Mouse (Mus musculus) MEL (cell line): ENCODE data around the gene Iqcj. TPM values are rescaled to one million over a fixed set of nuclear protein-coding genes. Genes with fewer than 3 reads are reported as not detected.

Experiments used
- DNase-seq: peaks from one replicate; pipeline ENCODE4 v3.0.0; 2011; ENCODE audit warnings: low read depth, low spot score
- H3K27ac ChIP-seq: 2 replicates; pipeline ENCODE4 v1.5.1; 2012; ENCODE audit warnings: low read depth, mild to moderate bottlenecking, control low read depth, low read length, moderate library complexity; ENCODE audit not compliant: control insufficient read depth
- H3K27me3 ChIP-seq, 2 experiments: fragments of 150-350 bp in 1 of 2; sonication (generic) in 1 of 2; 2 replicates each; pipeline ENCODE4 v1.6.1; 2012; ENCODE audit warnings: low read length in 2 of 2, mild to moderate bottlenecking in 2 of 2, improper control_type of control experiment in 1 of 2, moderate library complexity in 1 of 2; ENCODE audit not compliant: insufficient read depth in 2 of 2, control insufficient read depth in 1 of 2
- H3K36me3 ChIP-seq, 2 experiments: 2 replicates each; pipeline ENCODE4 v1.6.1; 2012 to 2014; ENCODE audit warnings: low read length in 2 of 2, improper control_type of control experiment in 1 of 2, inconsistent platforms in 1 of 2, mild to moderate bottlenecking in 1 of 2; ENCODE audit not compliant: insufficient read depth in 2 of 2, control insufficient read depth in 1 of 2
- H3K4me1 ChIP-seq, 2 experiments: fragments of 150-350 bp in 1 of 2; sonication (generic) in 1 of 2; 2 replicates each; pipeline ENCODE4 v1.6.1; 2012; ENCODE audit warnings: low read length in 2 of 2, improper control_type of control experiment in 1 of 2, mild to moderate bottlenecking in 1 of 2; ENCODE audit not compliant: insufficient read depth in 2 of 2, control insufficient read depth in 1 of 2
- H3K4me3 ChIP-seq, 2 experiments: fragments of 150-350 bp in 1 of 2; sonication (generic) in 1 of 2; 2 replicates each; pipeline ENCODE4 v1.5.1; 2012; ENCODE audit warnings: low read depth in 2 of 2, low read length in 2 of 2, mild to moderate bottlenecking in 2 of 2, moderate library complexity in 2 of 2, control low read depth in 1 of 2, improper control_type of control experiment in 1 of 2; ENCODE audit not compliant: control insufficient read depth in 1 of 2, insufficient read depth in 1 of 2
- H3K79me2 ChIP-seq: 2 replicates; pipeline ENCODE4 v1.6.1; 2012; ENCODE audit warnings: mild to moderate bottlenecking, low read length, moderate library complexity; ENCODE audit not compliant: control insufficient read depth, poor library complexity, insufficient read depth
- H3K9ac ChIP-seq: 2 replicates; pipeline ENCODE4 v1.6.1; 2012; ENCODE audit warnings: low read depth, mild to moderate bottlenecking, control low read depth, low read length, moderate library complexity; ENCODE audit not compliant: control insufficient read depth, poor library complexity, severe bottlenecking
- H3K9me3 ChIP-seq: fragments of 150-350 bp; sonication (generic); replicated peaks from 2 replicates; pipeline ENCODE4 v1.6.1; 2012; ENCODE audit warnings: mild to moderate bottlenecking, low read length, improper control_type of control experiment, moderate library complexity; ENCODE audit not compliant: insufficient read depth
- BHLHE40 ChIP-seq: IDR thresholded peaks from 2 replicates; pipeline ENCODE4 v1.6.1; 2012; ENCODE audit warnings: low read depth, mild to moderate bottlenecking, inconsistent platforms, low read length, improper control_type of control experiment, borderline replicate concordance
- CHD2 ChIP-seq: IDR thresholded peaks from 2 replicates; pipeline ENCODE4 v1.6.1; 2011; ENCODE audit warnings: low read length, improper control_type of control experiment
- CTCF ChIP-seq, 3 experiments: IDR thresholded peaks in 2 of 3; conservative IDR thresholded peaks in 1 of 3; 2 replicates each; pipeline ENCODE4 v1.5.1; 2011 to 2012; ENCODE audit warnings: low read length in 3 of 3, low read depth in 2 of 3, mild to moderate bottlenecking in 2 of 3, improper control_type of control experiment in 1 of 3, inconsistent platforms in 1 of 3, mixed read lengths in 1 of 3, moderate library complexity in 1 of 3; ENCODE audit not compliant: control insufficient read depth in 1 of 3, insufficient read depth in 1 of 3, poor library complexity in 1 of 3, severe bottlenecking in 1 of 3
- E2F4 ChIP-seq: IDR thresholded peaks from 2 replicates; pipeline ENCODE4 v1.6.1; 2011; ENCODE audit warnings: low read depth, low read length, improper control_type of control experiment, borderline replicate concordance
- EP300 ChIP-seq, 2 experiments: IDR thresholded peaks; 2 replicates each; pipeline ENCODE4 v1.6.1; 2011; ENCODE audit warnings: improper control_type of control experiment in 2 of 2, low read length in 2 of 2, low read depth in 1 of 2, mild to moderate bottlenecking in 1 of 2
- GATA1 ChIP-seq: IDR thresholded peaks from 2 replicates; pipeline ENCODE4 v1.6.1; 2011; ENCODE audit warnings: low read depth, low read length, improper control_type of control experiment
- HCFC1 ChIP-seq: IDR thresholded peaks from 2 replicates; pipeline ENCODE4 v1.6.1; 2012; ENCODE audit warnings: low read depth, mild to moderate bottlenecking, inconsistent platforms, low read length, improper control_type of control experiment, moderate library complexity
- KAT2A ChIP-seq: conservative IDR thresholded peaks from 2 replicates; pipeline ENCODE4 v1.6.1; 2012; ENCODE audit warnings: low read depth, low read length, improper control_type of control experiment, inconsistent platforms
- MAX ChIP-seq: IDR thresholded peaks from 2 replicates; pipeline ENCODE4 v1.6.1; 2011; ENCODE audit warnings: low read length, improper control_type of control experiment
- MYB ChIP-seq: IDR thresholded peaks from 2 replicates; pipeline ENCODE4 v1.6.1; 2011; ENCODE audit warnings: mild to moderate bottlenecking, low read depth, low read length, improper control_type of control experiment
- NELFE ChIP-seq: IDR thresholded peaks from 2 replicates; pipeline ENCODE4 v1.6.1; 2011; ENCODE audit warnings: low read depth, low read length, improper control_type of control experiment
- POLR2A ChIP-seq, 2 experiments: IDR thresholded peaks; 2 replicates each; pipeline ENCODE4 v1.6.1; 2011 to 2012; ENCODE audit warnings: low read length in 2 of 2, mild to moderate bottlenecking in 2 of 2, control low read depth in 1 of 2, improper control_type of control experiment in 1 of 2, low read depth in 1 of 2, moderate library complexity in 1 of 2; ENCODE audit not compliant: control insufficient read depth in 1 of 2, insufficient read depth in 1 of 2, poor library complexity in 1 of 2
- POLR2AphosphoS2 ChIP-seq: IDR thresholded peaks from 2 replicates; pipeline ENCODE4 v1.6.1; 2011; ENCODE audit warnings: low read length, improper control_type of control experiment
- RCOR1 ChIP-seq: IDR thresholded peaks from 2 replicates; pipeline ENCODE4 v1.6.1; 2012; ENCODE audit warnings: low read depth, mild to moderate bottlenecking, inconsistent platforms, low read length, improper control_type of control experiment
- SMC3 ChIP-seq: IDR thresholded peaks from 2 replicates; pipeline ENCODE4 v1.6.1; 2011; ENCODE audit warnings: low read depth, low read length, improper control_type of control experiment
- TCF12 ChIP-seq: IDR thresholded peaks from 2 replicates; pipeline ENCODE4 v1.6.1; 2014; ENCODE audit warnings: low read depth, mild to moderate bottlenecking, inconsistent platforms, low read length, improper control_type of control experiment, moderate library complexity
- USF2 ChIP-seq, 2 experiments: IDR thresholded peaks; 2 replicates each; pipeline ENCODE4 v1.6.1; 2011 to 2012; ENCODE audit warnings: improper control_type of control experiment in 2 of 2, low read length in 2 of 2, borderline replicate concordance in 1 of 2, inconsistent platforms in 1 of 2, low read depth in 1 of 2, mild to moderate bottlenecking in 1 of 2; ENCODE audit not compliant: insufficient read depth in 1 of 2
- ZC3H11A ChIP-seq: IDR thresholded peaks from 2 replicates; pipeline ENCODE4 v1.6.1; 2012; ENCODE audit warnings: low read depth, mild to moderate bottlenecking, inconsistent platforms, low read length, improper control_type of control experiment
- ZMIZ1 ChIP-seq: IDR thresholded peaks from 2 replicates; pipeline ENCODE4 v1.6.1; 2012; ENCODE audit warnings: low read depth, mild to moderate bottlenecking, inconsistent platforms, low read length, improper control_type of control experiment, moderate library complexity
- ZNF384 ChIP-seq: IDR thresholded peaks from 2 replicates; pipeline ENCODE4 v1.6.1; 2012; ENCODE audit warnings: low read depth, mild to moderate bottlenecking, inconsistent platforms, low read length, improper control_type of control experiment
- polyA plus RNA-seq, 2 experiments: library from polyadenylated mRNA; stranded (reverse) in 1 of 2; unstranded in 1 of 2; fragments of >175 nt in 1 of 2; fragments of >200 nt in 1 of 2; gene quantifications; 2 replicates each; pipeline versions ENCODE4 v1.2.1 to v1.2.4; 2012; ENCODE audit warnings: low replicate concordance in 2 of 2, low read depth in 1 of 2; ENCODE audit not compliant: insufficient read length in 2 of 2, insufficient read depth in 1 of 2, missing spikeins in 1 of 2
- total RNA-seq: library from RNA; depleted of rRNA; stranded (reverse); fragments of 300-350 nt; gene quantifications from 2 replicates; pipeline ENCODE4 v1.2.3, GENCODE M21; 2012

Iqcj gene
- total and polyA plus RNA-seq, 3 experiments, result not detected

- no peaks in the 10 kb centered on the region for H3K79me2 ChIP-seq
- no peaks in the 10 kb centered on the region for H3K27me3 ChIP-seq
- TF ChIP-seq NELFE (no peak), POLR2AphosphoS2 (no peak), RCOR1 (no peak), MAX (no peak), KAT2A (no peak), BHLHE40 (no peak), USF2 (IDR thresholded peaks at IDR 0.05; ENCODE audit: borderline replicate concordance in 1 of 2, insufficient read depth in 1 of 2, low read depth in 1 of 2, low read length in 2 of 2) (no peak), POLR2A (IDR thresholded peaks at IDR 0.05; ENCODE audit: control insufficient read depth in 1 of 2, insufficient read depth in 1 of 2, low read depth in 1 of 2, low read length in 2 of 2, poor library complexity in 1 of 2) (no peak), E2F4 (no peak), MYB (no peak)
- no peaks in the 10 kb centered on the region for H3K9me3 ChIP-seq
- H3K27ac ChIP-seq, result no peak overlapping the region
- no peaks in the 10 kb centered on the region for H3K36me3 ChIP-seq
- DNase-seq, result no peak
- no peaks in the 10 kb centered on the region for H3K4me1 ChIP-seq
- no peak overlapping the region for H3K4me3 ChIP-seq
- no peak overlapping the region for H3K9ac ChIP-seq
Measured at GRCm38 (mm10) chr3:67980006-67980405, 88.0 kb downstream of the Iqcj start.

GRCm38 (mm10) chr3:67983329-67983728, 91.3 kb downstream of the Iqcj start:
- no peak for DNase-seq
- Histone ChIP-seq H3K4me3 (no peak overlapping the region), H3K9me3 (no peaks in the 10 kb centered on the region), H3K9ac (no peak overlapping the region), H3K36me3 (no peaks in the 10 kb centered on the region), H3K27ac (no peak overlapping the region), H3K27me3 (no peaks in the 10 kb centered on the region), H3K79me2 (no peaks in the 10 kb centered on the region), H3K4me1 (no peaks in the 10 kb centered on the region)
- TF ChIP-seq E2F4, result no peak
- TF ChIP-seq ZNF384, result no peak
- TF ChIP-seq RCOR1, result no peak
- no peak for TF ChIP-seq ZC3H11A
- no peak for TF ChIP-seq MYB
- no peak for TF ChIP-seq HCFC1
- TF ChIP-seq ZMIZ1, result no peak
- no peak for TF ChIP-seq SMC3
- no peak for TF ChIP-seq GATA1
- no peak for TF ChIP-seq EP300 (IDR thresholded peaks at IDR 0.05; ENCODE audit: low read depth in 1 of 2, low read length in 2 of 2)
- no peak for TF ChIP-seq CHD2
- TF ChIP-seq TCF12, result no peak
- TF ChIP-seq CTCF (IDR thresholded peaks at IDR 0.05 in 2 of 3, conservative IDR thresholded peaks at IDR 0.05 in 1 of 3; ENCODE audit: control insufficient read depth in 1 of 3, insufficient read depth in 1 of 3, low read depth in 2 of 3, low read length in 3 of 3, poor library complexity in 1 of 3, severe bottlenecking in 1 of 3), result no peak
